Mouse (Mus musculus) lung, embryonic 14.5 days (tissue): ENCODE data around the gene Kdm5a. TPM values are rescaled to one million over a fixed set of nuclear protein-coding genes. Genes with fewer than 3 reads are reported as not detected.

Experiments used
- ATAC-seq: fragments of 200-750 bp; cut with Nextera tagmentation; 2 replicates; pipeline ENCODE4 v1.8.0; 2017; ENCODE audit warnings: mild to moderate bottlenecking, moderate TSS enrichment, moderate library complexity; ENCODE audit not compliant: insufficient read depth
- DNase-seq: peaks from one replicate; pipeline ENCODE4 v3.0.0-alpha.2; 2015
- H3K27ac ChIP-seq: fragments of 300-500 bp; sonication (generic); 2 replicates; pipeline ENCODE4 v1.5.1; 2014; ENCODE audit warnings: low read depth, mild to moderate bottlenecking, moderate library complexity
- H3K27me3 ChIP-seq: fragments of 300-500 bp; sonication (generic); 2 replicates; pipeline ENCODE4 v1.6.1; 2014; ENCODE audit warnings: low read length, control low read depth; ENCODE audit not compliant: insufficient read depth
- H3K36me3 ChIP-seq: fragments of 300-500 bp; sonication (generic); 2 replicates; pipeline ENCODE4 v1.6.1; 2014; ENCODE audit warnings: control low read depth; ENCODE audit not compliant: insufficient read depth
- H3K4me1 ChIP-seq: fragments of 300-500 bp; sonication (generic); 2 replicates; pipeline ENCODE4 v1.6.1; 2014; ENCODE audit warnings: antibody characterized with exemption, control low read depth; ENCODE audit not compliant: insufficient read depth
- H3K4me2 ChIP-seq: fragments of 300-500 bp; sonication (generic); 2 replicates; pipeline ENCODE4 v1.6.1; 2014; ENCODE audit warnings: mild to moderate bottlenecking
- H3K4me3 ChIP-seq: fragments of 300-500 bp; sonication (generic); 2 replicates; pipeline ENCODE4 v1.5.1; 2014; ENCODE audit warnings: low read depth, low read length
- H3K9ac ChIP-seq: fragments of 300-500 bp; sonication (generic); 2 replicates; pipeline ENCODE4 v1.6.1; 2014
- H3K9me3 ChIP-seq: fragments of 300-500 bp; sonication (generic); 2 replicates; pipeline ENCODE4 v1.6.1; 2016; ENCODE audit warnings: low read depth, low read length, control low read depth
- CTCF ChIP-seq: IDR thresholded peaks from 2 replicates; pipeline ENCODE4 v1.5.1; 2016; ENCODE audit warnings: antibody characterized with exemption, low read depth
- WGBS: fragments of 180-500 bp; shearing (Covaris S2); extraction: QIAGEN DNeasy Blood & Tissue Kit; methylation state at CpG from one replicate; pipeline ENCODE4 v1.1.7; 2014; 5-methylcytosine and 5-hydroxymethylcytosine counted together
- polyA plus RNA-seq: library from polyadenylated mRNA; unstranded; fragments of >200 nt; fragmentation: Nextera tagmentation; extraction: Ambion mirVana; gene quantifications from 2 replicates; pipeline ENCODE4 v1.2.1, GENCODE M21; 2014

The Kdm5a gene
- polyA plus RNA-seq, 1 experiment from 2014 or later, result 46.3 TPM

DNA sequence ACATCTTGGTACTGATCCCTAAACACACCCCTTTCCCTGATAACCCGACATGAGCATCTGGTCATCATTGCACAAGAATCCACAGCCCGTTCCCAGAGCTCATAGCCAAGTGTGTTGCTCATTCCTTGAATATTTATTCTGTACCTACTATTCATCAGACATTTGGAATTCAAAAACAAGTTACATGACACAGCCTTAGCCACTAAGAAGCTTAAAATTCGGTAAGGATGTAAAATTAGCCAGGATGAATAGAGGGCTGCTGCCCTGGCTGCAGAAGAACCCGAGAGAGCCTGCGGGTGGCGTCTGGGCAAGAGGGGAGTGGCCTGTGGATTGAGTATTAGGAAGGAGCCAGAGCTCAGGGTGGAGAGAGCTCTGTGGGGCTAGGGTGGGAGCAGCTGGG, 118.8 kb downstream of the Kdm5a start:
- 36% methylated on average over 6 of the region's 6 CpGs for WGBS
- DNase-seq (no peak), ATAC-seq (no peak)
- Histone ChIP-seq H3K27me3 (no peaks in the 10 kb centered on the region), H3K4me3 (no peak overlapping the region), H3K4me1 (no peaks in the 10 kb centered on the region), H3K4me2 (no peak overlapping the region), H3K27ac (no peak overlapping the region), H3K9ac (no peak overlapping the region), H3K36me3 (no peaks in the 10 kb centered on the region), H3K9me3 (no peaks in the 10 kb centered on the region)
- TF ChIP-seq CTCF, result no peak

- peak; percentile 60 for TF ChIP-seq CTCF
- H3K27ac ChIP-seq, result no peak overlapping the region
- peak overlapping the region; percentile 29; the same call in 1 of the 2 replicates for H3K4me2 ChIP-seq
- no peaks in the 10 kb centered on the region for H3K36me3 ChIP-seq
- no peak overlapping the region for H3K9ac ChIP-seq
- H3K4me3 ChIP-seq, result no peak overlapping the region
- no peaks in the 10 kb centered on the region for H3K27me3 ChIP-seq
- no peaks in the 10 kb centered on the region for H3K9me3 ChIP-seq
- no peaks in the 10 kb centered on the region for H3K4me1 ChIP-seq
- ATAC-seq (no peak), DNase-seq (peak; percentile 68)
- 24% methylated on average over 8 of the region's 8 CpGs for WGBS
These were observed 119.3 kb downstream of the Kdm5a start for GRCm38 (mm10) chr6:120483211-120483626.

GRCm38 (mm10) chr6:120485038-120485437, 121.1 kb downstream of the Kdm5a start:
- Histone ChIP-seq H3K4me3 (no peak overlapping the region), H3K4me1 (no peaks in the 10 kb centered on the region), H3K36me3 (no peaks in the 10 kb centered on the region), H3K27ac (no peak overlapping the region), H3K9me3 (no peaks in the 10 kb centered on the region), H3K27me3 (no peaks in the 10 kb centered on the region), H3K9ac (no peak overlapping the region), H3K4me2 (no peak overlapping the region)
- DNase-seq (no peak), ATAC-seq (no peak)
- TF ChIP-seq CTCF, result no peak
- 61% methylated on average over 3 of the region's 3 CpGs for WGBS

DNA sequence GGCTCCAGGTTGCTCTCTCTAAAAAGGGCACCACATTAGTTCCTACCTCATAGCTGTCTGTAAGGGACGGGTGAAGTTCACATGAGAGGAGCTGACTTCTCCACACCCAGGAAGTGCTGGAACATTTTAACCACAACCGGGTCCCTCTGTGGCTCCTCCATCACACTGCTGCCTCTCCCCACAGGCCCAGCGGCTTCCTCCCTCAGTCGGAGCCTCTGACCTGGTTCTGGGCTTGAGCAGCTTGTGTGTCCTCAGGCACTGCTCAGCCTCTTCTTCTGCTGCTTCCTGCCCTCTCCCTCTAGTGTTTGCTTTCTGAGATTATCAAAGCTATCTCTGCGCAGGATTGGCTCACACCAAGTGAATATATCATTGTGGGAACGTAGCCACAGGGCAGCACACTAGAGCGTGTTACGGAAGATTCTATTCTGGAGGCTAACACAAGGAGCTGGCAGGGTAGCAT, 122.2 kb downstream of the Kdm5a start:
- TF ChIP-seq CTCF, result no peak
- Histone ChIP-seq H3K4me3 (no peak overlapping the region), H3K27ac (no peak overlapping the region), H3K9me3 (no peaks in the 10 kb centered on the region), H3K36me3 (no peaks in the 10 kb centered on the region), H3K9ac (no peak overlapping the region), H3K4me2 (no peak overlapping the region), H3K27me3 (no peaks in the 10 kb centered on the region), H3K4me1 (no peaks in the 10 kb centered on the region)
- DNase-seq, result no peak
- WGBS, result 33% methylated on average over 8 of the region's 8 CpGs
- no peak for ATAC-seq

DNA sequence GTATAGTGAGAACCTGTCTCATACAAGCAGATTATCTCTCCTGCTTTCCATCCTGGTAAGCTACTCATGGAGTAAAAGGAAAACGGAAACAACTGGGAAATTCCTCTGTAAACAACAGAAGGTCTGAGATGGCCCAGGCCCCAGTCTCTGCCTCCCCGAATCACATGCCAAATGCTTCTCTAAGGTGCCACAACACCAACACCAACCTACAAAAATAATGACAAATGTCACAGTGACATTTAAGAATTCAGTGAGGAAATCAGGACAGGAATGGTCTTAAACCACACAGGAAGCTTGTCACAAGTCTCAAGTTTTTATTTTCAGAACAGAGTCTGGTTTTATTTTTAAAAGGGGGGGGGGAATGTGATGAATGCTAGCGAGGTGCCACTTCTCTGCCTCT, 124.7 kb downstream of the Kdm5a start:
- no peaks in the 10 kb centered on the region for H3K36me3 ChIP-seq
- H3K9me3 ChIP-seq, result no peaks in the 10 kb centered on the region
- ATAC-seq (no peak), DNase-seq (no peak)
- no peak for TF ChIP-seq CTCF
- WGBS, result 41% methylated on average over 3 of the region's 3 CpGs
- no peak overlapping the region for H3K4me2 ChIP-seq
- peaks cover 25% of the 10 kb centered on the region for H3K27me3 ChIP-seq
- no peak overlapping the region for H3K27ac ChIP-seq
- 0 out of 2 replicates have a peak, but pooled peaks cover 9% of the 10 kb centered on the region for H3K4me1 ChIP-seq
- H3K4me3 ChIP-seq, result no peak overlapping the region
- no peak overlapping the region for H3K9ac ChIP-seq

- H3K27me3 ChIP-seq, result peaks cover 26% of the 10 kb centered on the region
- no peak overlapping the region for H3K4me3 ChIP-seq
- ATAC-seq (no peak), DNase-seq (no peak)
- no peaks in the 10 kb centered on the region for H3K9me3 ChIP-seq
- WGBS, result 51% methylated on average over 2 of the region's 2 CpGs
- no peaks in the 10 kb centered on the region for H3K36me3 ChIP-seq
- 0 out of 2 replicates have a peak, but pooled peaks cover 9% of the 10 kb centered on the region for H3K4me1 ChIP-seq
- no peak overlapping the region for H3K27ac ChIP-seq
- no peak overlapping the region for H3K9ac ChIP-seq
- TF ChIP-seq CTCF, result no peak
- no peak overlapping the region for H3K4me2 ChIP-seq
These were observed 125.5 kb downstream of the Kdm5a start for GRCm38 (mm10) chr6:120489461-120489860.

DNA sequence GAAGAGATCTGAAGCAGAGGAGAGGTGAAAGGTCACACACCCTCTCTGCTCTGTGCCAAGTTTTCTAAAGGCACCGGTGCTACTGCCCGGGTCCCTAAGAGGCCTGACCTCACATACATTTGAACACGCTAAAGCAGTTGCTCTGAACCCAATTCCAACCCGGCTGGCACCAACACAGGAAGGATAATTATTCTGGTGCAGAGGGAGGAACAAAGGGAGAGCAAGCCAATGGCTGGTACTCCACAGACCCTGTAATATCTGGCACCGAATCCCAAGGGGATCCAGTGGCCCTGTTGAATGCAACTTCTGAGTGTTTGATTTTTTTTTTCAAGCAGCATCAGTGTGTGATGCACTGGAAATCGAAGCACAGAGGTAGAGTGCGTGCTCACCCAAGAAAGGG, 127.1 kb downstream of the Kdm5a start:
- no peak overlapping the region for H3K4me2 ChIP-seq
- no peak for TF ChIP-seq CTCF
- 47% methylated on average over 7 of the region's 7 CpGs for WGBS
- H3K36me3 ChIP-seq, result no peaks in the 10 kb centered on the region
- no peak overlapping the region for H3K9ac ChIP-seq
- no peak overlapping the region for H3K27ac ChIP-seq
- DNase-seq (no peak), ATAC-seq (no peak)
- peaks cover 26% of the 10 kb centered on the region for H3K27me3 ChIP-seq
- no peak overlapping the region for H3K4me3 ChIP-seq
- H3K4me1 ChIP-seq, result 0 out of 2 replicates have a peak, but pooled peaks cover 9% of the 10 kb centered on the region
- H3K9me3 ChIP-seq, result no peaks in the 10 kb centered on the region
